Mouse (Mus musculus) Muller cell, postnatal 12 days (primary cell): ENCODE measurements at regions not wholly inside any gene's neighbourhood (a gene's known extent, or its start where the extent isn't known, plus 50 kb on each side); places are given as distances from the start of the nearest gene placed in this dataset.

ENCODE experiments used
- DNase-seq: peaks from one replicate; pipeline ENCODE4 v3.0.0-alpha.2; 2015; ENCODE audit errors: inconsistent ontology term

GRCm38 (mm10) chr7:71043128-71043527 lies 308.2 kb downstream of the Gm10295 start:
- DNase-seq = no peak

- no peak for DNase-seq
Measured at GRCm38 (mm10) chr7:71041388-71041787, 309.9 kb downstream of the Gm10295 start.

- peak; percentile 9 for DNase-seq
Measured at GRCm38 (mm10) chr7:71040846-71041245, 310.4 kb downstream of the Gm10295 start.

- no peak for DNase-seq
Measured at GRCm38 (mm10) chr7:71038537-71038936, 312.7 kb downstream of the Gm10295 start.

- DNase-seq = no peak
Measured at GRCm38 (mm10) chr7:71033121-71033520, 318.2 kb downstream of the Gm10295 start.

GRCm38 (mm10) chr7:71023946-71024610 lies 327.2 kb downstream of the Gm10295 start:
- DNase-seq = no peak

GRCm38 (mm10) chr7:71023253-71023945 lies 327.9 kb downstream of the Gm10295 start:
- peak; percentile 3 for DNase-seq
